Mouse (Mus musculus): ENCODE data around the gene Tmc8.

DNA sequence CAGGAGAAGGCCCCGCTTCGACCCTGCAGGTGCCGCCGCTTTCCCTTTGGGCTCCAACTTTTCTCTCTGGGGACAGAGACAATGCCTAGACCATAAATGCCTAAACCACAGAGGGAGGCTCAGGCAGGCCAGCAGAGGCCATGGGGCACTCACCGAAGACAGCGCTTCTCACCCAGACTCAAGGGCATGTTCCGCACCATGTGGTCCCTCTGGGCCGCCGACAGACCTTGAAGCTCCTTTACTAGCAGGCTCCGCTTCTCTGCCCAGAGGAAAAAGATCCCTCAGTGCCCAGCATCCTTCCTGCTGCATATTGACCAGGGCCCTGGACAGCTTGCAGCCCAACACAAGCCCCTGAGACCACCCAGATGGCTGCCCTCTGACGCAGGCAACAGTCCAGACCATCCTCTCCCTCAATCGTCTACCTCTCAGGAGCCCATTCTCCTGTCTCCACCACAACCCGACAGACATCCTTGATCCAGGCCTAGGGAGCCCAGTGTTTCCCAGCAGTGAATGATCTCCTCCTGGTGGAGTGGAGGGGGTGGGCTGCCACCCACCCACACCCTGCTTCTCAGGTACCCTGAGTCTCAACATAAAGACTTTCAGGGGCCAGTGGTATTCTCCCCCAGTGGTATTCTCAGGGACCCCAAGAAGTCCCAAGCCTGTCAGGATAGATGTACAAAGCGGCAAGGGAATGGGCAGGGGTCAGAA is 5.6 kb upstream of the Tmc8 start:
- TF ChIP-seq CTCF (IDR thresholded peaks at IDR 0.05; ENCODE audit: borderline replicate concordance, extremely low read depth, insufficient read depth, insufficient read length): no peak
- no peak for TF ChIP-seq POLR2A (IDR thresholded peaks at IDR 0.05; ENCODE audit: borderline replicate concordance, extremely low read depth, insufficient read depth, insufficient read length, poor library complexity, severe bottlenecking)

All from brain, embryonic 14.5 days (tissue).